Mouse (Mus musculus) neural tube, embryonic 14.5 days (tissue): ENCODE results near the gene Hadha. TPM values are rescaled to one million over a fixed set of nuclear protein-coding genes. Genes with fewer than 3 reads are reported as not detected.
A peak's percentile ranks its signal among the peaks of the same experiment; 100 is the strongest.

ENCODE experiments used
- ATAC-seq: fragments of 200-750 bp; cut with Nextera tagmentation; 2 replicates; pipeline ENCODE4 v1.8.0; 2017; ENCODE audit warnings: low read depth, mild to moderate bottlenecking, moderate TSS enrichment, moderate library complexity
- H3K27ac ChIP-seq: fragments of 300-500 bp; sonication (generic); 2 replicates; pipeline ENCODE4 v1.5.1; 2014; ENCODE audit warnings: low read depth, mild to moderate bottlenecking, control low read depth, low read length, moderate library complexity, mixed read lengths
- H3K27me3 ChIP-seq: fragments of 300-500 bp; sonication (generic); 2 replicates; pipeline ENCODE4 v1.6.1; 2014; ENCODE audit warnings: low read length; ENCODE audit not compliant: control insufficient read depth, insufficient read depth
- H3K36me3 ChIP-seq: fragments of 300-500 bp; sonication (generic); 2 replicates; pipeline ENCODE4 v1.6.1; 2014; ENCODE audit warnings: low read length, mixed read lengths; ENCODE audit not compliant: control insufficient read depth, insufficient read depth
- H3K4me1 ChIP-seq: fragments of 300-500 bp; sonication (generic); 2 replicates; pipeline ENCODE4 v1.6.1; 2014; ENCODE audit warnings: low read length; ENCODE audit not compliant: control insufficient read depth, insufficient read depth
- H3K4me2 ChIP-seq: fragments of 300-500 bp; sonication (generic); 2 replicates; pipeline ENCODE4 v1.6.1; 2014; ENCODE audit warnings: mild to moderate bottlenecking, low read depth, low read length, control low read depth
- H3K4me3 ChIP-seq: fragments of 300-500 bp; sonication (generic); 2 replicates; pipeline ENCODE4 v1.5.1; 2014; ENCODE audit warnings: low read depth, low read length, control low read depth, mixed read lengths
- H3K9ac ChIP-seq: fragments of 300-500 bp; sonication (generic); replicated peaks from 2 replicates; pipeline ENCODE4 v1.6.1; 2014; ENCODE audit warnings: low read depth, mild to moderate bottlenecking, control low read depth, low read length, mixed read lengths
- H3K9me3 ChIP-seq: fragments of 300-500 bp; sonication (generic); 2 replicates; pipeline ENCODE4 v1.6.1; 2016; ENCODE audit warnings: low read length; ENCODE audit not compliant: control insufficient read depth
- WGBS: fragments of 180-500 bp; shearing (Covaris S2); extraction: QIAGEN DNeasy Blood & Tissue Kit; methylation state at CpG from one replicate; pipeline ENCODE4 v1.1.7; 2014; 5-methylcytosine and 5-hydroxymethylcytosine counted together
- polyA plus RNA-seq: library from polyadenylated mRNA; unstranded; fragments of >200 nt; fragmentation: Nextera tagmentation; extraction: Ambion mirVana; gene quantifications from 2 replicates; pipeline ENCODE4 v1.2.1, GENCODE M21; 2014

The Hadha gene
- polyA plus RNA-seq, 1 experiment from 2014 or later = 55.2 TPM

GRCm38 (mm10) chr5:30111126-30111525 lies 43.8 kb downstream of the Hadha start:
- Histone ChIP-seq H3K4me3 (0 out of 2 replicates have a peak overlapping the region, but pooled peaks have one; percentile 9), H3K4me2 (peak overlapping the region; percentile 34), H3K9me3 (no peaks in the 10 kb centered on the region), H3K4me1 (peaks cover 44% of the 10 kb centered on the region), H3K36me3 (no peaks in the 10 kb centered on the region), H3K27ac (peak overlapping the region; percentile 40; the same call in 1 of the 2 replicates), H3K27me3 (no peaks in the 10 kb centered on the region; the same call in 1 of the 2 replicates), H3K9ac (no peak overlapping the region)
- ATAC-seq = peak; percentile 9; the same call in 1 of the 2 replicates
- WGBS = 1% methylated on average over 18 of the region's 18 CpGs

DNA sequence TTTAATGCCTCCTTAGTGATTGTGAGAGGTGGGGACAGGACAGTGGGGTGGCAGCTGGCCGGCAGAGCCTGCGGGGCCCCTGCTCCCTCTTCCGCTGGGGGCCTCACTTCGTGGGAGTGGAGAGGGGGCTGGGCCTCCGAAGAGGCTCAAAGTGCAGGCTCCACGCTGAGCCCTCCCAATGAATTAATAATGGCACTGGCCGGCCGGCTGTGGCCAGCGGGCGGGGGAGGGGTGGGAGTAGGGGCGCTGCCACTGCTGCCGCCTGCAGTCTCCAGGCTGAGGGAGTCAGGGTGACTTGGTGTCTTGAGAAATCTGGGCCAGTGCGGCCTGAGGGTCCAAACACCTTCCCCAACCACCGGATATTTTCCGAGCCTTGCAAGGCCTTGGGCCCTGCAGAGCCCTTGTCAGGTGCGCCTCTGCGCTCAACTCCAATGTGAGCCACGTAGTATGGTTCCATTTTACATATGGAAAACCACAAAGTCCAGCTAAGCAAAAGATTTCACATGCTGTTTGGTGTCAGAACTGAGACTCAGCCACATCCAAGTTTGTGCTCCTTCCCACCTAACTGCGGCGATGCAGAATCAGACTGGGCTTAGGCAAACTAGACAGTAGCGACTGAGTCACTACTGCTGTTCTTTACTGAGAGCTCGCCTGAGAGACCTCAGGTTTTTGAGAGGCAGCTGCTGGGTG lies 44.4 kb downstream of the Hadha start:
- H3K36me3 ChIP-seq = no peaks in the 10 kb centered on the region
- no peaks in the 10 kb centered on the region for H3K9me3 ChIP-seq
- peak overlapping the region; percentile 34 for H3K4me2 ChIP-seq
- no peak for ATAC-seq
- WGBS = 8% methylated on average over 22 of the region's 22 CpGs
- peak overlapping the region; percentile 40; the same call in 1 of the 2 replicates for H3K27ac ChIP-seq
- H3K27me3 ChIP-seq = no peaks in the 10 kb centered on the region; the same call in 1 of the 2 replicates
- H3K4me3 ChIP-seq = 0 out of 2 replicates have a peak overlapping the region, but pooled peaks have one; percentile 9
- H3K9ac ChIP-seq = no peak overlapping the region
- H3K4me1 ChIP-seq = peaks cover 44% of the 10 kb centered on the region

DNA sequence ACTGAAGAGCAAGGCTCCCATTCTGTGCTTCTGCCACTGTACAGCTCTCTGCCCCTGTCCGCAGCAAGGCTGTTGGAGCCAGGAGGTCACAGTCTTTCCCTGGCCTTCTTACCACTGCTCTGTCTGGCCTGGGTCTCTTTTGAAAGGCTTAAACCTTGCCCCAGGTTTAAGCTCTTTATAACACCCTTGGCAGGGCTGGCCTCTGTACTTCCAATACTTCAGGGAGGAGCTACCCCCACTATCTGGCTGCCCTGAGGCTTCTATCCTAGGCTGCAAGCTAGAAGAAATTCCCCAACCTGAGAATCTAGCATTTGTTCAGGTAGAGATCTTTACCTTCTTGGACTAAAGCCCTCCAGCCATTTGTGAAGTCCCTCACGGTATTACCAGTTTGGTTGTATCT lies 45.1 kb downstream of the Hadha start:
- peak overlapping the region; percentile 34; the same call in 1 of the 2 replicates for H3K4me2 ChIP-seq
- peaks cover 44% of the 10 kb centered on the region for H3K4me1 ChIP-seq
- no peak for ATAC-seq

GRCm38 (mm10) chr5:30108233-30108632 lies 46.7 kb downstream of the Hadha start:
- peaks cover 37% of the 10 kb centered on the region for H3K4me1 ChIP-seq
- H3K36me3 ChIP-seq = no peaks in the 10 kb centered on the region
- ATAC-seq = no peak
- no peaks in the 10 kb centered on the region for H3K27me3 ChIP-seq
- H3K4me3 ChIP-seq = no peak overlapping the region
- 62% methylated on average over 6 of the region's 6 CpGs for WGBS
- H3K27ac ChIP-seq = peak overlapping the region; percentile 72
- peak overlapping the region; percentile 93; the same call in 1 of the 2 replicates for H3K4me2 ChIP-seq
- no peaks in the 10 kb centered on the region for H3K9me3 ChIP-seq
- no peak overlapping the region for H3K9ac ChIP-seq

More for the DNA sequence above, 45.1 kb downstream of the Hadha start:
- 33% methylated on average over 2 of the region's 2 CpGs for WGBS
- Histone ChIP-seq H3K27ac (no peak overlapping the region), H3K4me3 (no peak overlapping the region), H3K27me3 (no peaks in the 10 kb centered on the region; the same call in 1 of the 2 replicates), H3K36me3 (no peaks in the 10 kb centered on the region), H3K9me3 (no peaks in the 10 kb centered on the region), H3K9ac (no peak overlapping the region)

GRCm38 (mm10) chr5:30107611-30108041 lies 47.3 kb downstream of the Hadha start:
- Histone ChIP-seq H3K9me3 (no peaks in the 10 kb centered on the region), H3K4me1 (peaks cover 37% of the 10 kb centered on the region), H3K4me2 (peak overlapping the region; percentile 93), H3K9ac (peak overlapping the region; percentile 25; the same call in 1 of the 2 replicates), H3K36me3 (no peaks in the 10 kb centered on the region), H3K27ac (peak overlapping the region; percentile 72), H3K27me3 (no peaks in the 10 kb centered on the region), H3K4me3 (peak overlapping the region; percentile 59; the same call in 1 of the 2 replicates)
- 1% methylated on average over 5 of the region's 5 CpGs for WGBS
- peak; percentile 29 for ATAC-seq

- H3K27ac ChIP-seq = peak overlapping the region; percentile 72
- H3K4me2 ChIP-seq = peak overlapping the region; percentile 93
- H3K27me3 ChIP-seq = no peaks in the 10 kb centered on the region
- H3K36me3 ChIP-seq = no peaks in the 10 kb centered on the region
- H3K4me3 ChIP-seq = peak overlapping the region; percentile 59
- no peaks in the 10 kb centered on the region for H3K9me3 ChIP-seq
- WGBS = 1% methylated on average over 7 of the region's 7 CpGs
- peaks cover 37% of the 10 kb centered on the region for H3K4me1 ChIP-seq
- peak; percentile 32 for ATAC-seq
- peak overlapping the region; percentile 25 for H3K9ac ChIP-seq
These were observed 47.8 kb downstream of the Hadha start for GRCm38 (mm10) chr5:30107186-30107585.

GRCm38 (mm10) chr5:30106756-30107155 lies 48.2 kb downstream of the Hadha start:
- peak overlapping the region; percentile 59 for H3K4me3 ChIP-seq
- H3K4me2 ChIP-seq = peak overlapping the region; percentile 93
- H3K36me3 ChIP-seq = no peaks in the 10 kb centered on the region
- peaks cover 37% of the 10 kb centered on the region for H3K4me1 ChIP-seq
- peak overlapping the region; percentile 25; the same call in 1 of the 2 replicates for H3K9ac ChIP-seq
- 6% methylated on average over 2 of the region's 2 CpGs for WGBS
- H3K27me3 ChIP-seq = no peaks in the 10 kb centered on the region
- peak overlapping the region; percentile 72 for H3K27ac ChIP-seq
- no peak for ATAC-seq
- H3K9me3 ChIP-seq = no peaks in the 10 kb centered on the region

- no peaks in the 10 kb centered on the region for H3K27me3 ChIP-seq
- H3K36me3 ChIP-seq = no peaks in the 10 kb centered on the region
- peak within 1 kb of the TSS; percentile 73 for H3K27ac ChIP-seq
- under 1% methylated on average over 29 of the region's 29 CpGs for WGBS
- peak within 1 kb of the TSS; percentile 66 for H3K9ac ChIP-seq
- peak within 1 kb of the TSS; percentile 59 for H3K4me3 ChIP-seq
- H3K4me1 ChIP-seq = peaks cover 30% of the 10 kb centered on the region
- no peaks in the 10 kb centered on the region for H3K9me3 ChIP-seq
- ATAC-seq = peak; percentile 52
- H3K4me2 ChIP-seq = peak within 1 kb of the TSS; percentile 93
These were observed 49.2 kb downstream of the Hadha start, which contains the start of gene 3110082J24Rik for GRCm38 (mm10) chr5:30105668-30106300. TSS of gene 3110082J24Rik (minus strand) at chr5:30106086.
